Mouse (Mus musculus) fat pad, adult 2 months (tissue): Measurements from ENCODE around the gene Ttc1.
A peak's percentile ranks its signal among the peaks of the same experiment; 100 is the strongest.

Experiments
- DNase-seq: peaks from one replicate; pipeline ENCODE4 v3.0.0-alpha.2; 2011; ENCODE audit warnings: low read depth, low spot score; ENCODE audit errors: extremely low read depth

Gene Ttc1

GRCm38 (mm10) chr11:43705751-43706150, 42.1 kb downstream of the Ttc1 start:
- DNase-seq, result no peak

GRCm38 (mm10) chr11:43703552-43703951, 44.3 kb downstream of the Ttc1 start:
- DNase-seq, result no peak

GRCm38 (mm10) chr11:43700291-43700690, 47.5 kb downstream of the Ttc1 start:
- no peak for DNase-seq

DNA sequence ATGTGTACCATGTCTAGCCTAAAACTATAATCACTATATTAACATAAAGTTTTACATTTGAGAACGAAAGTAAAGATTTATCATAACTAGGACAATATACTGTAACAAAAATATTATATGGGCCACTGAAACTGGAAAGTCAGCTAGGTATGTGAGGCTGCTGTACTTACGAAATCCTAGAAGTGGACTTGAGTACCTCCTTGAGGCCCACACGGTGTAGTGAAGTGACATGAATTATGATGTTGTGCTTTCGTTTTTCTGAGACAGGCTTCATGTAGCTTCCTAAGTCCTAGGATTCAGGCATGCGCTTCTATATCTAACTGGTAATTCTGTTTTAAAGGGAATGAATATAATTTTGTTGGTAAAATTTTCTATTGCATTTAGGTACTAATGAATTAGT, 49.2 kb downstream of the Ttc1 start:
- DNase-seq, result peak; percentile 3

GRCm38 (mm10) chr11:43696623-43697022, 51.2 kb downstream of the Ttc1 start:
- DNase-seq, result no peak

- DNase-seq, result no peak
Observed at GRCm38 (mm10) chr11:43688850-43689249, 59.0 kb downstream of the Ttc1 start.

- no peak for DNase-seq
Observed at GRCm38 (mm10) chr11:43682415-43683217, 65.2 kb downstream of the Ttc1 start.

DNA sequence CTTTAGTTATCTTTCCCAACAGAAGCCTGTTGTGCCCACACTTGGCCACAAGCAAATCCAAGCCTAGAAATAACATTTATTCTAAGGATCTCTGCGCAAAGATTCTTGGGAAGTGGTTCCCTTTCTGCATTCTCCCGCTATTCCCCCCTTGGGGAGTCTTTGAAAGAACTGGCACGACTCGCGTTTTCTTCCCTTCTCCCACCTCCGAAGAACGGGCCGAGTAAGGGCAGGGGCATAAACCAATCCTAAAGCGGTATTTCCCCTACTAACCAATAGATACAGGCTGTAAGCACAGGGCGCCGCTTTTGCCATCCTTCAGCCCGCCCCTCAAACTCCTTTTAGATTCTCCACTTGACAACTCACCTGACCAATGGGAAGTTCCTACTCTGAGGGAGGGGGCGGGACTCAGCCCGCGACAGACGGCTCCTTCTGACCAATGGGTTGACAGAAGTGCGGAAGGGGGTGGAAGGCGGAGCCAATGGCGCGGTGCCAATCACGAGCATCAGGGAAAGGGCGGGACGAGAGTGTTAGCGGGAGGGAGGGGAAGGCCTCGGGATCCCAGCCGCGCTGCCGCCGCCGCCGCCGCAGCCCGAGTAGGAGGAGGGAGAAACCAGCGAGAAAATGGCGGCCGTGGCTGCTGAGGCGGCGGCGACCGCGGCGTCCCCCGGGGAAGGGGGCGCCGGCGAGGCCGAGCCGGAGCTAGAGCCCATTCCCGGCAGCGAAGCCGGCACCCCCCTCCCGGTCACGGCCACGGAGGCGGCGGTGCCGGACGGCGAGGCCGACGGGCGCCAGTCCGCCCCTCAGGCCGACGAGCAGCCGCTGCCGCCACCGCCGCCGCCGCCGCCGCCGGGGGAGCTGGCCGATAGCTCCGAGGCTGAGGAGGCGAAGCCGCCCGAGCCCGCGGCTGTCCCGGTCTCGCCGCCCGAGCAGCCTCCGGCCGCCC, 66.1 kb downstream of the Ttc1 start, which contains the start of gene Pwwp2a:
Pwwp2a (plus strand) TSS at position 527 of the 943 bp plus-strand sequence.
- peak; percentile 94 for DNase-seq
